Mouse (Mus musculus) liver, postnatal 0 days (tissue): Measurements from ENCODE around the gene Gm28044.
"Not testable (repeated sequence)": the region's sequence is repeated elsewhere in the genome, so short reads cannot be mapped to it uniquely, and the experiment has no call there.

Source experiments
- CTCF ChIP-seq: sonication (generic); IDR thresholded peaks from 2 replicates; pipeline ENCODE4 v1.5.1; 2016; ENCODE audit warnings: antibody characterized with exemption, low read depth
- EP300 ChIP-seq: IDR thresholded peaks from 2 replicates; pipeline ENCODE4 v1.6.1; 2016; ENCODE audit warnings: antibody characterized with exemption, low read depth, mild to moderate bottlenecking

- TF ChIP-seq CTCF, EP300: not testable (repeated sequence)
Observed at GRCm38 (mm10) chr13:67399183-67399903, 39.0 kb upstream of the Gm28044 start, which contains the start of gene Zfp429.
